Mouse (Mus musculus): ENCODE data around the gene Svs1. TPM values are rescaled to one million over a fixed set of nuclear protein-coding genes. Genes with fewer than 3 reads are reported as not detected.

The Svs1 gene
- polyA plus RNA-seq, 1 experiment from 2014 or later, result not detected

- H3K9me3 ChIP-seq, result no peaks in the 10 kb centered on the region
- H3K4me2 ChIP-seq, result 0 out of 2 replicates have a peak within 1 kb of the TSS, but pooled peaks have one; percentile 17
- no peak within 1 kb of the TSS; the same call in 1 of the 2 replicates for H3K4me3 ChIP-seq (replicated peaks)
- no peaks in the 10 kb centered on the region for H3K36me3 ChIP-seq
- 0 out of 2 replicates have a peak, but pooled peaks cover 4% of the 10 kb centered on the region for H3K4me1 ChIP-seq
- H3K9ac ChIP-seq, result no peak within 1 kb of the TSS
- ATAC-seq (ENCODE audit: insufficient read depth, low FRiP score, low read depth), result no peak
- no peak within 1 kb of the TSS for H3K27ac ChIP-seq
- no peaks in the 10 kb centered on the region for H3K27me3 ChIP-seq (replicated peaks)
- 36% methylated on average over 28 of the region's 28 CpGs for WGBS
These were observed 49.9 kb downstream of the Svs1 start, which contains the start of gene Gpnmb for GRCm38 (mm10) chr6:49036275-49037267. Gene Gpnmb, plus strand, starts transcription at chr6:49036546.

GRCm38 (mm10) chr6:49037268-49037662 lies 50.6 kb downstream of the Svs1 start:
- no peak overlapping the region for H3K4me3 ChIP-seq (replicated peaks)
- no peak for ATAC-seq (ENCODE audit: insufficient read depth, low FRiP score, low read depth)
- no peak overlapping the region for H3K4me2 ChIP-seq
- no peaks in the 10 kb centered on the region for H3K9me3 ChIP-seq
- H3K4me1 ChIP-seq, result 0 out of 2 replicates have a peak, but pooled peaks cover 4% of the 10 kb centered on the region
- H3K9ac ChIP-seq, result no peak overlapping the region
- H3K36me3 ChIP-seq, result no peaks in the 10 kb centered on the region
- WGBS, result 63% methylated on average over 12 of the region's 12 CpGs
- no peaks in the 10 kb centered on the region for H3K27me3 ChIP-seq (replicated peaks)
- H3K27ac ChIP-seq, result no peak overlapping the region

GRCm38 (mm10) chr6:49039470-49040180 lies 53.0 kb downstream of the Svs1 start:
- 14% methylated on average over 18 of the region's 18 CpGs for WGBS
- Histone ChIP-seq H3K4me1 (0 out of 2 replicates have a peak, but pooled peaks cover 4% of the 10 kb centered on the region), H3K27ac (no peak overlapping the region), H3K36me3 (no peaks in the 10 kb centered on the region), H3K9me3 (no peaks in the 10 kb centered on the region), H3K9ac (no peak overlapping the region), H3K27me3 (replicated peaks) (no peaks in the 10 kb centered on the region), H3K4me2 (peak overlapping the region; percentile 51), H3K4me3 (replicated peaks) (peak overlapping the region; percentile 33)
- no peak for ATAC-seq (ENCODE audit: insufficient read depth, low FRiP score, low read depth)

Other genes with a start within 250 kb of the Svs1 start
- gene Gimap1, start 247.8 kb upstream of the Svs1 start, polyA plus RNA-seq (2015; fragmentation: Nextera tagmentation; extraction: Ambion mirVana), result 21.8 and 22.2 TPM in 2 replicates
- gene Gimap5, start 240.7 kb upstream of the Svs1 start, polyA plus RNA-seq (2015; fragmentation: Nextera tagmentation; extraction: Ambion mirVana), result 7.5 and 9.2 TPM in 2 replicates
- gene Gimap3, start 216.0 kb upstream of the Svs1 start, polyA plus RNA-seq (2015; fragmentation: Nextera tagmentation; extraction: Ambion mirVana), result 0.06 and 0.18 TPM in 2 replicates
- 140 and 144 TPM in 2 replicates for gene Tmem176a, start 145.9 kb upstream of the Svs1 start, polyA plus RNA-seq (2015; fragmentation: Nextera tagmentation; extraction: Ambion mirVana)
- gene Tmem176b, start 145.4 kb upstream of the Svs1 start, polyA plus RNA-seq (2015; fragmentation: Nextera tagmentation; extraction: Ambion mirVana), result 314 and 315 TPM in 2 replicates
- gene Aoc1, start 114.0 kb upstream of the Svs1 start, polyA plus RNA-seq (2015; fragmentation: Nextera tagmentation; extraction: Ambion mirVana), result 2.3 and 3.6 TPM in 2 replicates
- not detected in 2 replicates for gene 1600015I10Rik, start 57.0 kb upstream of the Svs1 start, polyA plus RNA-seq (2015; fragmentation: Nextera tagmentation; extraction: Ambion mirVana)
- not detected in 2 replicates for gene Doxl2, start 11.9 kb upstream of the Svs1 start, polyA plus RNA-seq (2015; fragmentation: Nextera tagmentation; extraction: Ambion mirVana)
- 0.26 and 0.34 TPM in 2 replicates for gene Gpnmb, start 49.7 kb downstream of the Svs1 start, polyA plus RNA-seq (2015; fragmentation: Nextera tagmentation; extraction: Ambion mirVana)
- gene Malsu1, start 86.9 kb downstream of the Svs1 start, polyA plus RNA-seq (2015; fragmentation: Nextera tagmentation; extraction: Ambion mirVana), result 69.0 and 76.9 TPM in 2 replicates
- gene Igf2bp3, start 228.1 kb downstream of the Svs1 start, polyA plus RNA-seq (2015; fragmentation: Nextera tagmentation; extraction: Ambion mirVana), result 64.3 and 72.4 TPM in 2 replicates